Mouse (Mus musculus) intestine, embryonic 14.5 days (tissue): Measurements from ENCODE around the gene Bmp8b. TPM values are rescaled to one million over a fixed set of nuclear protein-coding genes. Genes with fewer than 3 reads are reported as not detected.

ENCODE experiments used
- ATAC-seq: fragments of 200-750 bp; cut with Nextera tagmentation; replicated peaks from 2 replicates; pipeline ENCODE4 v1.8.0; 2017; ENCODE audit warnings: low read depth, moderate number of reproducible peaks, moderate TSS enrichment, moderate library complexity; ENCODE audit not compliant: low FRiP score, low TSS enrichment
- DNase-seq: peaks from one replicate; pipeline ENCODE4 v3.0.0-alpha.2; 2018; ENCODE audit warnings: low spot score
- H3K27ac ChIP-seq: fragments of 300-500 bp; sonication (generic); 2 replicates; pipeline ENCODE4 v1.5.1; 2014; ENCODE audit warnings: low read depth, mild to moderate bottlenecking, control low read depth
- H3K27me3 ChIP-seq: fragments of 300-500 bp; sonication (generic); replicated peaks from 2 replicates; pipeline ENCODE4 v1.6.1; 2014; ENCODE audit warnings: low read length, control low read depth; ENCODE audit not compliant: control insufficient read depth, insufficient read depth
- H3K36me3 ChIP-seq: fragments of 300-500 bp; sonication (generic); 2 replicates; pipeline ENCODE4 v1.6.1; 2014; ENCODE audit warnings: low read length, control low read depth; ENCODE audit not compliant: control insufficient read depth, insufficient read depth
- H3K4me1 ChIP-seq: fragments of 300-500 bp; sonication (generic); replicated peaks from 2 replicates; pipeline ENCODE4 v1.6.1; 2014; ENCODE audit warnings: low read length, control low read depth, mixed read lengths; ENCODE audit not compliant: control insufficient read depth, insufficient read depth
- H3K4me2 ChIP-seq: fragments of 300-500 bp; sonication (generic); 2 replicates; pipeline ENCODE4 v1.6.1; 2014; ENCODE audit warnings: low read length
- H3K4me3 ChIP-seq: fragments of 300-500 bp; sonication (generic); 2 replicates; pipeline ENCODE4 v1.5.1; 2014; ENCODE audit warnings: low read depth, low read length, control low read depth, mixed read lengths
- H3K9ac ChIP-seq: fragments of 300-500 bp; sonication (generic); 2 replicates; pipeline ENCODE4 v1.6.1; 2014; ENCODE audit warnings: mild to moderate bottlenecking, low read length
- H3K9me3 ChIP-seq: fragments of 300-500 bp; sonication (generic); 2 replicates; pipeline ENCODE4 v1.6.1; 2016; ENCODE audit warnings: low read length, control low read depth; ENCODE audit not compliant: control insufficient read depth
- WGBS: fragments of 180-500 bp; shearing (Covaris S2); extraction: QIAGEN DNeasy Blood & Tissue Kit; methylation state at CpG from one replicate; pipeline ENCODE4 v1.1.7; 2014; 5-methylcytosine and 5-hydroxymethylcytosine counted together
- polyA plus RNA-seq: library from polyadenylated mRNA; unstranded; fragments of >200 nt; fragmentation: Nextera tagmentation; extraction: Ambion mirVana; gene quantifications from 2 replicates; pipeline ENCODE4 v1.2.1, GENCODE M21; 2014

Bmp8b gene
- polyA plus RNA-seq, 1 experiment from 2014 or later: 0.35 TPM

DNA sequence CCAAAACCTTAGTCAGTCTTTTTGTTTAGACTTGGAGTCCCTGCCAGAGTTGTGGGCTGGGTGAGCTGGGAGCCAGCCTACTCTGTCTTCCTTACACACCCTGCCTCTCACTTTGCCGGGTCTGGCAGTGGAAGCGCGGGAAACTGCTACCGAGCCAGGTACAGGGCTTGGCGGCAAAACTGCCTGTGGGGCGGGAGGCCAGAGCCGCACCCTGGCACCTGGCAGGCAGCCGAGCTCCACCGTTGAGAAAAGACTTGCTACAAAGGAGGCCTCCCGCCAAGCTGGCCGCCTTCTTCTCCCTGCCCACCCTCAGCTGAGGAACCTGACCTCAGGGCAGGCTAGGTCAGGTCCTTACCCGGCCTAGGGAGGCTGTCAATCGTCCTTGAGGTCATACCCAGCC is 24.2 kb upstream of the Bmp8b start:
- WGBS: 45% methylated on average over 13 of the region's 13 CpGs

GRCm38 (mm10) chr4:123082283-123083163 is 22.4 kb upstream of the Bmp8b start:
- H3K9ac ChIP-seq: no peak overlapping the region
- H3K36me3 ChIP-seq: no peaks in the 10 kb centered on the region
- ATAC-seq (peak; percentile 70; the same call in 1 of the 2 replicates), DNase-seq (peak; percentile 80)
- H3K4me2 ChIP-seq: no peak overlapping the region
- H3K4me1 ChIP-seq: no peaks in the 10 kb centered on the region
- H3K9me3 ChIP-seq: no peaks in the 10 kb centered on the region
- no peak overlapping the region for H3K27ac ChIP-seq
- H3K27me3 ChIP-seq: no peaks in the 10 kb centered on the region
- H3K4me3 ChIP-seq: no peak overlapping the region
- 75% methylated on average over 20 of the region's 20 CpGs for WGBS

More for the DNA sequence above, 24.2 kb upstream of the Bmp8b start:
- H3K9me3 ChIP-seq: no peaks in the 10 kb centered on the region
- no peaks in the 10 kb centered on the region for H3K27me3 ChIP-seq
- no peaks in the 10 kb centered on the region for H3K36me3 ChIP-seq
- H3K4me1 ChIP-seq: no peaks in the 10 kb centered on the region
- no peak overlapping the region for H3K4me2 ChIP-seq
- no peak overlapping the region for H3K9ac ChIP-seq
- no peak overlapping the region for H3K27ac ChIP-seq
- DNase-seq: no peak
- H3K4me3 ChIP-seq: no peak overlapping the region
- ATAC-seq: no peak

DNA sequence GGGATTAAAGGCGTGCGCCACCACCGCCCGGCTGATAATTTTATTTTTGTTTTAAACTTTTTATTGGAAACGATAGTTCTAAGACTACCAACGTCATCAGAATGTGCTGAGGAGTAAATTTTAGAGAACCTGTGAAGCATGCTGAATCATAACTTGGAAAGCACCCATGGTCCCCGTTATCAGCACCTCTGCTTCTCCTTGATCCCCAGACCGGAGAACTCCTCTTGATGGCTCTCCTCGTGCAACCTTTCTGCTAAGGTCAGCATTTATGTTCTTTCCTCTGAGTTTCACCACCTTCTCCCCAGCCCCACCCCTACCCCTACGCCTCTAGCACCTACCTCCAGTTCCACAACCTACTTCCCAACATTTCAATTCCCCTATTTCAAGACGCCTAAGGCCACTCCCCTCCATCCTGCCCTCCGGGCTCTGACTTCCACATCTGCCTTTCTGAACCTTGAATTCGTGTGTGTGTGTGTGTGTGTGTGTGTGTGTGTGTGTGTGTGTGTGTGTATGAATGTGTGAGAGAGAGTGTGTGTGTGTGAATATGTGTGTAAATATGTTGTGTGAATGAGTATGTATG is 21.6 kb upstream of the Bmp8b start:
- no peak overlapping the region for H3K9ac ChIP-seq
- no peak for ATAC-seq
- H3K36me3 ChIP-seq: no peaks in the 10 kb centered on the region

GRCm38 (mm10) chr4:123085290-123085689 is 19.7 kb upstream of the Bmp8b start:
- Histone ChIP-seq H3K27me3 (no peaks in the 10 kb centered on the region), H3K9ac (no peak overlapping the region), H3K4me2 (no peak overlapping the region), H3K4me3 (no peak overlapping the region), H3K9me3 (no peaks in the 10 kb centered on the region), H3K27ac (no peak overlapping the region), H3K36me3 (no peaks in the 10 kb centered on the region), H3K4me1 (no peaks in the 10 kb centered on the region)
- no peak for DNase-seq
- ATAC-seq: no peak
- 85% methylated on average over 2 of the region's 2 CpGs for WGBS

More for the DNA sequence above, 21.6 kb upstream of the Bmp8b start:
- Histone ChIP-seq H3K27ac (no peak overlapping the region), H3K4me2 (no peak overlapping the region), H3K9me3 (no peaks in the 10 kb centered on the region), H3K27me3 (no peaks in the 10 kb centered on the region), H3K4me3 (no peak overlapping the region), H3K4me1 (no peaks in the 10 kb centered on the region)
- WGBS: 65% methylated on average over 13 of the region's 13 CpGs
- DNase-seq: no peak

DNA sequence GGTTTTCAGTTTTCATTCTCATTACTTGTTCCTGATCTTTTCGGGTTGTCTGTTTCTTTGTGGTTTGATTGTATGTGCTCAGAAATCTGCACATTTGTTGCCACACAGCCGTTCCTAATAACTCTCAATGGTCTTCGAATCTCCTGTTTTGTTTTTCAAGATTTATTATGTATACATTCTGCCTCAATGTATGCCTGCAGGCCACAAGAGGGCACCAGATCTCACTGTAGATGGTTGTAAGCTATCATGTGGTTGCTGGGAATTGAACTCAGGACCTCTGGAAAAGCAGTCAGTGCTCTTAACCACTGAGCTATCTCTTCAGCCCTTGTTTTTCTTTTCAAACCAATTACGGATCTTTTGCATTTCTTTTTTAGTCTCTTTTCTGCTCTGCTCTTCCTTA is 18.6 kb upstream of the Bmp8b start:
- Histone ChIP-seq H3K36me3 (no peaks in the 10 kb centered on the region), H3K27ac (no peak overlapping the region), H3K9ac (no peak overlapping the region), H3K4me2 (no peak overlapping the region), H3K27me3 (no peaks in the 10 kb centered on the region), H3K4me1 (no peaks in the 10 kb centered on the region), H3K9me3 (no peaks in the 10 kb centered on the region), H3K4me3 (no peak overlapping the region)
- WGBS: 78% methylated on average over 4 of the region's 4 CpGs
- no peak for ATAC-seq
- no peak for DNase-seq

DNA sequence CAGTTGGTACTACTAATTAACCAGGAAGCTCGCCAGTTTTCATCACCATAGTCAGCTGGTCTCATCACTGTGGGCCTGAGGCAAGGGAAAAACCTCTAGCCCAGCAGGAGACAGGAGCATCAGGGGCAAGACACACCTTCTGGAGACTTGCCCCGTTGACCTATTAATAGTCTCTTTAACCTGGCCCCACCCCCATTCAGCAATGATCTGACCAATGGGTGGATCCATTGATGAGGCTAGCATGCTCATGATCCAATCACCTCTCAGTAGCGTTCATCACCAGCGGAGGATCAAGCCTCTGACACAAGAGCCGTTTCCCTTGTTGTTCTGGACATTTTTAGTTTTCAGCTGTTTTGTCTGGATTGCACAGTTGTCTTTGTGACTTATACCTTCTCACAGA is 12.3 kb upstream of the Bmp8b start:
- DNase-seq (no peak), ATAC-seq (peak; percentile 1; the same call in 1 of the 2 replicates)
- Histone ChIP-seq H3K4me2 (no peak overlapping the region; the same call in 1 of the 2 replicates), H3K4me3 (no peak overlapping the region), H3K27me3 (no peaks in the 10 kb centered on the region), H3K9ac (no peak overlapping the region), H3K36me3 (no peaks in the 10 kb centered on the region), H3K27ac (no peak overlapping the region; the same call in 1 of the 2 replicates), H3K4me1 (0 out of 2 replicates have a peak, but pooled peaks cover 4% of the 10 kb centered on the region), H3K9me3 (no peaks in the 10 kb centered on the region)
- WGBS: 71% methylated on average over 5 of the region's 5 CpGs

DNA sequence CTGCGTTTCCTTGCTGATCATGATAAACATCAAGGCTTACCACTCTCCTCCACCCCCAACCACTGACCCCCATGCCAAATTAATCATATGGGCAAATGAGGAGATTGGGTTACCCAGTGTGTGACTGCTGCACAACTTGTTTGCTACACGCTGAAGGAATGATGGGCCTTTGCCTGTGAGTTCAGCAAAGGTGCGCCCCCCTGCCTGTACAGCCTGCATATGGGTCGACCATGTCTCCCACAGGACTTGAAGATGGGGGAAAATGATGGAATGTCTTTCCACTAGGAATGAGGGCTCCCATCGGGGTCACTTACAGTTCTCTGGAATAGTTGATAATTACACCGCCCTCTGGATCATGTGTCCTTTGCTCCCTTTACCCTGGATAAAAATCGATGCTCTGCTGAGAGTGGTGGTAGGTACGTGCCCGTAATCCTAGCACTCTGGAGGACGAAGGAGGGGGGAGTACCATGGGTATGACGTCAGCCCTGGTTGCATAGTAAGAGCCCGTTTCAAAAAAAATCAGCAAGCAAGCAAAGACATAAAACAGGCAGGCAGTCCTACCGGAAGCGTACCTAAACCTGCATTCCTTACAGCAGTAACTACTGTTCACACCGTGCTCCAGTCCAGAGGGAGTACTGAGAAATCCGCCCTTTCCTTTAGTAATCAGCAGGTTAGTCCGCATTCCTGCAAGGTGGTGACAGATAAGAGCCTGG is 11.7 kb upstream of the Bmp8b start:
- H3K4me2 ChIP-seq: peak overlapping the region; percentile 38
- H3K4me3 ChIP-seq: peak overlapping the region; percentile 10; the same call in 1 of the 2 replicates
- WGBS: 34% methylated on average over 17 of the region's 17 CpGs
- DNase-seq (peak; percentile 70), ATAC-seq (peak; percentile 89)
- H3K36me3 ChIP-seq: no peaks in the 10 kb centered on the region
- H3K9ac ChIP-seq: no peak overlapping the region
- H3K27ac ChIP-seq: peak overlapping the region; percentile 43; the same call in 1 of the 2 replicates
- H3K4me1 ChIP-seq: 0 out of 2 replicates have a peak, but pooled peaks cover 4% of the 10 kb centered on the region
- no peaks in the 10 kb centered on the region for H3K9me3 ChIP-seq
- no peaks in the 10 kb centered on the region for H3K27me3 ChIP-seq

- 46% methylated on average over 8 of the region's 9 CpGs for WGBS
- no peak overlapping the region for H3K4me3 ChIP-seq
- no peaks in the 10 kb centered on the region for H3K27me3 ChIP-seq
- 0 out of 2 replicates have a peak, but pooled peaks cover 4% of the 10 kb centered on the region for H3K4me1 ChIP-seq
- no peaks in the 10 kb centered on the region for H3K9me3 ChIP-seq
- no peak for DNase-seq
- no peaks in the 10 kb centered on the region for H3K36me3 ChIP-seq
- no peak overlapping the region for H3K9ac ChIP-seq
- H3K4me2 ChIP-seq: no peak overlapping the region; the same call in 1 of the 2 replicates
- H3K27ac ChIP-seq: no peak overlapping the region
- ATAC-seq: 0 out of 2 replicates have a peak, but pooled peaks have one; percentile 13
Measured at GRCm38 (mm10) chr4:123093869-123094268, 11.1 kb upstream of the Bmp8b start.
